In genomic region chr17:29500802-29501469, GRCm38 (mm10) we compare ENCODE assay signal across 13 mouse cellular contexts. TPM values are rescaled to one million over a fixed set of nuclear protein-coding genes. Genes with fewer than 3 reads are reported as not detected.
DNase-seq lines count a peak whose midpoint lies in the region; ATAC-seq and TF ChIP-seq lines count a peak whose summit lies in the region.
"Had no signal": no experiment of that assay in that cellular context is flagged by ENCODE, and none has a peak within 500 bp of the region (broad histone marks: within the 10 kb centered on the region; RNA-seq: fewer than 3 reads in every experiment).

No protein-coding gene starts in this region.

- in situ Hi-C loops in CH12.LX (cut with MboI; ENCODE audit: low pct_ligation_motif_present, low pct_unique_long_range_greater_than_20kb, low sequenced_read_pairs): no loop called here

- no peak overlapping the region for H3K9ac ChIP-seq in intestine, embryonic 15.5 days
- no peak overlapping the region for H3K9ac ChIP-seq in intestine, postnatal 0 days (ENCODE audit: low read depth, low read length)
- no peak overlapping the region for H3K9ac ChIP-seq in CH12.LX (ENCODE audit: insufficient read depth, low read depth)
- H3K9ac ChIP-seq in forebrain, embryonic 16.5 days (replicated peaks; ENCODE audit: low read depth, low read length): no peak overlapping the region
- H3K9ac ChIP-seq: neural tube, embryonic 15.5 days had no signal

- no peaks in the 10 kb centered on the region for H3K9me3 ChIP-seq in intestine, embryonic 15.5 days
- 0 out of 2 replicates have a peak, but pooled peaks cover 4% of the 10 kb centered on the region for H3K9me3 ChIP-seq in intestine, postnatal 0 days (ENCODE audit: control insufficient read depth)
- peaks cover 9% of the 10 kb centered on the region for H3K9me3 ChIP-seq in CH12.LX (replicated peaks; ENCODE audit: low read length)
- no peaks in the 10 kb centered on the region; the same call in 1 of the 2 replicates for H3K9me3 ChIP-seq in forebrain, embryonic 16.5 days (ENCODE audit: control insufficient read depth, low read length)
- H3K9me3 ChIP-seq: neural tube, embryonic 15.5 days had no signal

- H3K4me2 ChIP-seq in intestine, embryonic 15.5 days (replicated peaks): no peak overlapping the region
- no peak overlapping the region for H3K4me2 ChIP-seq in intestine, postnatal 0 days (replicated peaks; ENCODE audit: low read depth)
- H3K4me2 ChIP-seq in CH12.LX (ENCODE audit: insufficient read depth, low read depth, poor library complexity, severe bottlenecking): no peak overlapping the region
- no peak overlapping the region for H3K4me2 ChIP-seq in forebrain, embryonic 16.5 days (ENCODE audit: low read length)
- H3K4me2 ChIP-seq: neural tube, embryonic 15.5 days had no signal

- dilution Hi-C loops in CH12.LX (cut with MboI; ENCODE audit: extremely low pct_ligation_motif_present, extremely low pct_unique_long_range_greater_than_20kb, low sequenced_read_pairs): no loop called here

- no peak for TF ChIP-seq CTCF in intestine, postnatal 0 days (IDR thresholded peaks at IDR 0.05; ENCODE audit: low read depth)
- 0 out of 4 replicates have a peak, but pooled peaks of 1 of the 2 experiments have one; percentile 0 for TF ChIP-seq CTCF in CH12.LX (conservative IDR thresholded peaks at IDR 0.05 in 1 of 2, IDR thresholded peaks at IDR 0.05 in 1 of 2; ENCODE audit: low read depth in 2 of 2, low read length in 2 of 2)
- no peak for TF ChIP-seq CTCF in left cerebral cortex, adult 2 months (IDR thresholded peaks at IDR 0.05)

- H3K36me3 ChIP-seq in intestine, embryonic 15.5 days: no peaks in the 10 kb centered on the region
- no peaks in the 10 kb centered on the region for H3K36me3 ChIP-seq in intestine, postnatal 0 days (ENCODE audit: control insufficient read depth, insufficient read depth)
- peaks cover 3 to 10% of the 10 kb centered on the region in 2 experiments for H3K36me3 ChIP-seq in CH12.LX (replicated peaks in 1 of 2; ENCODE audit: control insufficient read depth in 1 of 2, insufficient read depth in 1 of 2, low read length in 1 of 2)
- H3K36me3 ChIP-seq in forebrain, embryonic 16.5 days (ENCODE audit: control insufficient read depth, insufficient read depth): no peaks in the 10 kb centered on the region
- H3K36me3 ChIP-seq: neural tube, embryonic 15.5 days had no signal

- H3K79me2 ChIP-seq in CH12.LX (replicated peaks; ENCODE audit: control insufficient read depth, extremely low read depth, insufficient read depth, poor library complexity, severe bottlenecking): 0 out of 2 replicates have a peak, but pooled peaks cover 3% of the 10 kb centered on the region

- WGBS in intestine, embryonic 15.5 days: 67% methylated on average over 17 of the region's 17 CpGs
- WGBS in intestine, postnatal 0 days: 75% methylated on average over 16 of the region's 17 CpGs
- WGBS in forebrain, embryonic 16.5 days: 80% methylated on average over 17 of the region's 17 CpGs

- no peak for TF ChIP-seq EP300 in CH12.LX (IDR thresholded peaks at IDR 0.05; ENCODE audit: low read length)

- no peak overlapping the region for H3K27ac ChIP-seq in intestine, embryonic 15.5 days
- H3K27ac ChIP-seq in intestine, postnatal 0 days (ENCODE audit: low read depth, low read length): no peak overlapping the region
- H3K27ac ChIP-seq in CH12.LX (ENCODE audit: insufficient read depth, low read depth): no peak overlapping the region
- no peak overlapping the region for H3K27ac ChIP-seq in left cerebral cortex, adult 2 months
- no peak overlapping the region for H3K27ac ChIP-seq in forebrain, embryonic 16.5 days (ENCODE audit: low read length)
- H3K27ac ChIP-seq: neural tube, embryonic 15.5 days had no signal

- H3K27me3 ChIP-seq in intestine, embryonic 15.5 days (replicated peaks): no peaks in the 10 kb centered on the region
- no peaks in the 10 kb centered on the region for H3K27me3 ChIP-seq in intestine, postnatal 0 days (replicated peaks; ENCODE audit: control insufficient read depth, insufficient read depth, low read length)
- H3K27me3 ChIP-seq in CH12.LX (replicated peaks): no peaks in the 10 kb centered on the region
- no peaks in the 10 kb centered on the region for H3K27me3 ChIP-seq in forebrain, embryonic 16.5 days (replicated peaks; ENCODE audit: control insufficient read depth, insufficient read depth, low read length)
- H3K27me3 ChIP-seq: neural tube, embryonic 15.5 days had no signal

- DNase-seq in CH12.LX (ENCODE audit: extremely low read depth): no peak
- DNase-seq in left cerebral cortex, adult 2 months (ENCODE audit: extremely low spot score in 1 of 2, low spot score in 2 of 2): no peak
- DNase-seq in B cell, adult 2 months: no peak
- DNase-seq: embryo, embryonic 11 days; heart, postnatal 10 days had no signal

- intact Hi-C loops in left cerebral cortex, adult 2 months (cut with DNase I): no loop called here

- H3K4me3 ChIP-seq in intestine, embryonic 15.5 days (replicated peaks): no peak overlapping the region
- no peak overlapping the region for H3K4me3 ChIP-seq in intestine, postnatal 0 days (ENCODE audit: low read depth, low read length)
- no peak overlapping the region for H3K4me3 ChIP-seq in CH12.LX (replicated peaks in 1 of 3; ENCODE audit: low read depth in 2 of 3, low read length in 2 of 3, poor library complexity in 1 of 3)
- H3K4me3 ChIP-seq in left cerebral cortex, adult 2 months: no peak overlapping the region
- no peak overlapping the region for H3K4me3 ChIP-seq in forebrain, embryonic 16.5 days (replicated peaks; ENCODE audit: low read length)
- H3K4me3 ChIP-seq: neural tube, embryonic 15.5 days had no signal

- peak; percentile 73; the same call in 1 of the 2 replicates for ATAC-seq in intestine, embryonic 15.5 days
- ATAC-seq in intestine, postnatal 0 days: no peak
- ATAC-seq in granulocyte monocyte progenitor cell, adult 5-6 weeks (replicated peaks; ENCODE audit: poor library complexity, severe bottlenecking): peak; percentile 51
- ATAC-seq in megakaryocyte-erythroid progenitor cell, adult 5-6 weeks (replicated peaks; ENCODE audit: low FRiP score, low TSS enrichment, poor library complexity, severe bottlenecking): peak; percentile 58; the same call in 1 of the 2 replicates
- no peak for ATAC-seq in forebrain, embryonic 16.5 days

- no peaks in the 10 kb centered on the region; the same call in 1 of the 2 replicates for H3K4me1 ChIP-seq in intestine, embryonic 15.5 days (replicated peaks)
- H3K4me1 ChIP-seq in intestine, postnatal 0 days (replicated peaks; ENCODE audit: control insufficient read depth, insufficient read depth, low read length): no peaks in the 10 kb centered on the region
- H3K4me1 ChIP-seq in CH12.LX (ENCODE audit: control insufficient read depth in 1 of 2, insufficient read depth in 2 of 2): peaks cover 19 to 39% of the 10 kb centered on the region in 2 experiments
- H3K4me1 ChIP-seq in forebrain, embryonic 16.5 days (replicated peaks; ENCODE audit: control insufficient read depth, insufficient read depth, low read length): no peaks in the 10 kb centered on the region

- no peak for TF ChIP-seq RAD21 in CH12.LX (IDR thresholded peaks at IDR 0.05; ENCODE audit: low read depth, low read length)

- TF ChIP-seq POLR2A in CH12.LX (IDR thresholded peaks at IDR 0.05; ENCODE audit: low read depth, low read length): no peak

RNA-seq across cellular contexts. Expression of gene Pim1, which starts 10.4 kb away (rescaled TPM):
- 13.4 TPM in 2 replicates for polyA plus RNA-seq in intestine, embryonic 15.5 days (2015; fragmentation: Nextera tagmentation; extraction: Ambion mirVana)
- polyA plus RNA-seq in intestine, postnatal 0 days (2015; fragmentation: Nextera tagmentation; extraction: Ambion mirVana): 16.8 and 18.9 TPM in 2 replicates
- total RNA-seq in CH12.LX (2012; rRNA removed) (141 and 178 TPM in 2 replicates), CH12.LX (2014; rRNA removed) (72.7 and 75.8 TPM in 2 replicates)
- polyA plus RNA-seq in CH12.LX (2012; ENCODE audit: insufficient read length, low read depth): 121 and 133 TPM in 2 replicates
- 33.0 and 59.6 TPM in 2 replicates for total RNA-seq in granulocyte monocyte progenitor cell, adult 5-6 weeks (2014; fragmentation: Nextera tagmentation)
- total RNA-seq in granulocyte monocyte progenitor cell, adult 5-6 weeks (2017): 89.9 and 94.0 TPM in 2 replicates
- 33.2 and 48.8 TPM in 2 replicates for total RNA-seq in megakaryocyte-erythroid progenitor cell, adult 5-6 weeks (2014; fragmentation: Nextera tagmentation)
- 96.9 and 106 TPM in 2 replicates for total RNA-seq in megakaryocyte-erythroid progenitor cell, adult 5-6 weeks (2017)
- total RNA-seq in left cerebral cortex, adult 2 months (2021): 10 to 100 TPM in 1 of 2 experiments, 1 to 10 TPM in 1; 9.2 to 13.6 TPM
- 11.4 and 11.8 TPM in 2 replicates for polyA plus RNA-seq in forebrain, embryonic 16.5 days (2015; fragmentation: Nextera tagmentation; extraction: Ambion mirVana)

RNA-seq across cellular contexts. Expression of gene Gm17657, which starts 48.5 kb away (rescaled TPM):
- not detected in 2 replicates for polyA plus RNA-seq in intestine, embryonic 15.5 days (2015; fragmentation: Nextera tagmentation; extraction: Ambion mirVana)
- not detected in 2 replicates for polyA plus RNA-seq in intestine, postnatal 0 days (2015; fragmentation: Nextera tagmentation; extraction: Ambion mirVana)
- total RNA-seq in CH12.LX (2012; rRNA removed) (0.21 and 0.50 TPM in 2 replicates), CH12.LX (2014; rRNA removed) (not detected in 2 replicates)
- polyA plus RNA-seq in CH12.LX (2012; ENCODE audit: insufficient read length, low read depth): 0.16 and 0.20 TPM in 2 replicates
- 0.47 TPM in 1 of 2 replicates, not detected in the other for total RNA-seq in granulocyte monocyte progenitor cell, adult 5-6 weeks (2014; fragmentation: Nextera tagmentation)
- total RNA-seq in granulocyte monocyte progenitor cell, adult 5-6 weeks (2017): not detected in 2 replicates
- total RNA-seq in megakaryocyte-erythroid progenitor cell, adult 5-6 weeks (2014; fragmentation: Nextera tagmentation): not detected in 2 replicates
- total RNA-seq in megakaryocyte-erythroid progenitor cell, adult 5-6 weeks (2017): not detected in 2 replicates
- total RNA-seq in left cerebral cortex, adult 2 months (2021): not detected
- polyA plus RNA-seq in forebrain, embryonic 16.5 days (2015; fragmentation: Nextera tagmentation; extraction: Ambion mirVana): not detected in 2 replicates
- total RNA-seq: adrenal gland, postnatal 4 days; heart, postnatal 10 days; layer of hippocampus, adult 8-10 months had no signal
- polyA plus RNA-seq: neural tube, embryonic 15.5 days had no signal

RNA-seq across cellular contexts. Expression of gene Tbc1d22b, which starts 48.6 kb away (rescaled TPM):
- polyA plus RNA-seq in intestine, embryonic 15.5 days (2015; fragmentation: Nextera tagmentation; extraction: Ambion mirVana): 13.1 and 13.8 TPM in 2 replicates
- polyA plus RNA-seq in intestine, postnatal 0 days (2015; fragmentation: Nextera tagmentation; extraction: Ambion mirVana): 8.6 TPM in 2 replicates
- total RNA-seq in CH12.LX (2012; rRNA removed) (6.6 and 7.3 TPM in 2 replicates), CH12.LX (2014; rRNA removed) (3.1 and 3.8 TPM in 2 replicates)
- 13.4 and 17.3 TPM in 2 replicates for polyA plus RNA-seq in CH12.LX (2012; ENCODE audit: insufficient read length, low read depth)
- 24.8 and 34.1 TPM in 2 replicates for total RNA-seq in granulocyte monocyte progenitor cell, adult 5-6 weeks (2014; fragmentation: Nextera tagmentation)
- total RNA-seq in granulocyte monocyte progenitor cell, adult 5-6 weeks (2017): 8.3 and 10.2 TPM in 2 replicates
- total RNA-seq in megakaryocyte-erythroid progenitor cell, adult 5-6 weeks (2014; fragmentation: Nextera tagmentation): 15.0 TPM in 2 replicates
- total RNA-seq in megakaryocyte-erythroid progenitor cell, adult 5-6 weeks (2017): 3.7 and 4.6 TPM in 2 replicates
- total RNA-seq in left cerebral cortex, adult 2 months (2021): 10 to 100 TPM; 39.7 to 40.8 TPM
- polyA plus RNA-seq in forebrain, embryonic 16.5 days (2015; fragmentation: Nextera tagmentation; extraction: Ambion mirVana): 22.0 and 25.9 TPM in 2 replicates

RNA-seq across cellular contexts. Expression of gene Tmem217, which starts 51.2 kb away (rescaled TPM):
- 0.49 and 0.80 TPM in 2 replicates for polyA plus RNA-seq in intestine, embryonic 15.5 days (2015; fragmentation: Nextera tagmentation; extraction: Ambion mirVana)
- polyA plus RNA-seq in intestine, postnatal 0 days (2015; fragmentation: Nextera tagmentation; extraction: Ambion mirVana): 0.16 TPM in 1 of 2 replicates, not detected in the other
- total RNA-seq in CH12.LX (2012; rRNA removed): 0.76 and 0.97 TPM in 2 replicates
- not detected in 2 replicates for total RNA-seq in CH12.LX (2014; rRNA removed)
- polyA plus RNA-seq in CH12.LX (2012; ENCODE audit: insufficient read length, low read depth): 0.26 TPM in 1 of 2 replicates, not detected in the other
- not detected in 2 replicates for total RNA-seq in granulocyte monocyte progenitor cell, adult 5-6 weeks (2014; fragmentation: Nextera tagmentation)
- total RNA-seq in granulocyte monocyte progenitor cell, adult 5-6 weeks (2017): not detected in 2 replicates
- not detected in 2 replicates for total RNA-seq in megakaryocyte-erythroid progenitor cell, adult 5-6 weeks (2014; fragmentation: Nextera tagmentation)
- not detected in 2 replicates for total RNA-seq in megakaryocyte-erythroid progenitor cell, adult 5-6 weeks (2017)
- not detected for total RNA-seq in left cerebral cortex, adult 2 months (2021)
- polyA plus RNA-seq in forebrain, embryonic 16.5 days (2015; fragmentation: Nextera tagmentation; extraction: Ambion mirVana): 0.50 and 1.1 TPM in 2 replicates
- total RNA-seq: heart, postnatal 10 days; layer of hippocampus, adult 8-10 months had no signal

Comparison
In these comparisons a context has a peak if more than half of its experiments do, and no peak if none do; other contexts are left out.
1. ATAC-seq: peak in intestine, embryonic 15.5 days (single experiment), granulocyte monocyte progenitor cell, adult 5-6 weeks (single experiment) and megakaryocyte-erythroid progenitor cell, adult 5-6 weeks (single experiment); none in intestine, postnatal 0 days (single experiment) and forebrain, embryonic 16.5 days (single experiment).